Mouse (Mus musculus) retina, adult 2 months (tissue): ENCODE results near the gene Ccna2.

ENCODE experiments used
- DNase-seq: peaks from one replicate; pipeline ENCODE4 v3.0.0-alpha.2; 2012; ENCODE audit warnings: low read depth, low spot score

The Ccna2 gene

DNA sequence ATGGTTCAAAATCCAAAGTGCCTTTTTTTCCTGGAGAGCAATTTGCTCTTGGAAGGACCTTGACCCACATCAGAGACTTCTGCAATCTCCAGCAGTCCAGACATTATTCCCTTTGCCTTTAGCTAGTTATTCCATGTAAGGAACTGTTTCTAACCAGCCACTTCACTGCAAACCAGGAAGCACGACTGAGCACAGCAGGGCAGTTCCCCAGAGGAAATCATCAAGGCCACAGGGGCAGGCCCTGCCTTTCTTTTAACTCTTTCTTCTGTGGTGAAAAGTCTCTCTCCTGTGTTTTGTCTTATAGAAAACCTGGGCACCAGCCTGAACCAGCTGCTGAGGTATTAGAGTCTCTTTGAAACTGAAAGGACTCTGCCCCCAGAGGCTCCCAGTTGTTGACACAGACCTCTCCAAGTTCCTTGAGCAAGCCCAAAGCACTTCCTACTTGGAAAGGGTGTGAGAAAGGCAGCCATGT lies 38.7 kb downstream of the Ccna2 start:
- DNase-seq: no peak

- DNase-seq: no peak
Observed at GRCm38 (mm10) chr3:36532738-36533137, 39.2 kb downstream of the Ccna2 start.

- DNase-seq: no peak
Observed at GRCm38 (mm10) chr3:36531979-36532542, 39.9 kb downstream of the Ccna2 start.

GRCm38 (mm10) chr3:36531242-36531641 lies 40.7 kb downstream of the Ccna2 start:
- no peak for DNase-seq

GRCm38 (mm10) chr3:36530781-36531180 lies 41.2 kb downstream of the Ccna2 start:
- DNase-seq: no peak

DNA sequence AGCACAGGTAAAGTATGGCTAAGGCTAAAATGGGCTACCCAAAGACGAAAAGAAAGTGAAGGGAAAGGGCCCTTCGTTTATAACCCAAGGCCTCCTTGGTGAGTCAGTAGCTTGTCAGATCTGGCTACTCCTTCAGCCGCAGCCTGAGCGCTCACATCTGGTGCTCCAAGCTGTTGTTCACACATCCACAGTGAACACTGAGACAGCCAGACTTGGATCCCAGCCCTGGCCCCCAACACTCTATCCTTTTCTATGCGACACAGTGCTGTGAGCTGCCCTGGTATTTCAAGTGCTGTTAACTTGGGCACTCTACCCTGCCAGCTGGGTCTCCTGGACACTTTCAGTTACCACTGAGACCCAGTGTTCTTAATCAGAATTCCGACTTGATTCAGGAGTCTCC lies 41.6 kb downstream of the Ccna2 start:
- DNase-seq: no peak

GRCm38 (mm10) chr3:36524466-36524865 lies 47.5 kb downstream of the Ccna2 start:
- DNase-seq: no peak

- no peak for DNase-seq
Observed at GRCm38 (mm10) chr3:36522137-36522536, 49.8 kb downstream of the Ccna2 start.

DNA sequence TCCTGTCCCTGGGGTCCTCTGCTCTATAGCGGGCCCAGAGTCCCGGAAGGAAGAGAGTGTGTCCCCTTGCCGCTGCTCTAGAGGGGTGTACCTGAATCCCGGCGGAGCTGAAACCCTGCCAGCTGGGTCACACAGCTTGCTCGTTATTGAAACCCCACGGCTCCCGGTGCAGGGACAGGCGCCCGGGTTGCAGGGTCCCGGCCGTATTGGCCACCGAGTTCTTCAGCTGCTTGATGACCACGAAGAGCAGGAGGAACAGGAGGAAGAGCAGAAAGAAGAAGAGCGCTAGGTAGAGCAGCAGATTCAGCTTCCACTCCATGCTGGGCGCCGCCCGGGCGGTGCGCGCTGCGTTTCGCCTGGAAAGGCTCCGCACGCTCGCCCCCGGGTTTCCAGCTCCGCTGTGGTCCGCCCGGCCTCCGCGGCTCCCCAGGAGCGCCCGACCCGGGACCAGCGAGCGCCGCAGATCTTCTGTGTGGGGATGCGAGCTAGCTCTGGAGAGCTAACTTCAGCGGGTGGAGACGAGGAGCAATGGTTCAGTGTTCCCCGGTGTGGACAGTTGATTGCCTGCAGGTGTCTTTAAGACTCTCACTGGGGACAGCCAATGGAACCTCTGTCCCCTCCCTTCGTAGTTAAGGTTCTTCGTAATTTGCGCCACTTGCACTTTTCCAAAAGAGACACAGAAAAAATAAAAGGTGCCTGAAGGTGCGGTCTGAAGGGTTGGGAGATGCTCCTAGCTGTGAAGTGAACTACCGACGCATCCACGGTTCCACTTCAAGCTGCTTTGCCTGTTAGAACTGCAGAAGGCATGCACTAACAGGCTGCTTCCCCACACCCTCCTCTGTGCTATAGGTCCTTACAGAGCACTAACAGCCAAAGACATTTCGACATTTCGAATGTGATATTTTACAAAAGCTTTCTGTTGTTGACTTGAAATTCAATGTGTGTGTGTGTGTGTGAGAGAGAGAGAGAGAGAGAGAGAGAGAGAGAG lies 50.6 kb downstream of the Ccna2 start, which contains the start of gene Gm11549:
TSS of gene Gm11549 (minus strand) at position 741 of the 988 bp plus-strand sequence.
- DNase-seq: no peak

DNA sequence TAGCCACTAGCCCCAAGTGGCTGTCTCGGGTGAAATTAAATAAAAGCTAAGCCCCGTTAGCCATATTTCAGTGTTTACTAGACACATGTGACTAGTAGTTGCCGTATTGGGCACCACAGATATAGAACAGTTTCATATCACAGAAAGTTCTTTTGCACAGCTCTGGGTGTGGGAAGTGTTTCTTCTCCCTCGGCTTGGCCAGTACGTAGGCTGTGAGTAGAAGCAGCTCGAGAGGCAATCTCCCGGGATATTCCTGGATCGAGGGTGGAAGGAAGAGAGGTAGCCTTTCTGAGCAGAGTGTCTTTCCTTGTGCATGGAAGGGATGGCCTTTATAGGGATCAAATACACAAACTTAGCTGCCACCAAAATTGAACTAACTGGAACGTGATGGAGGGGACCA lies 55.8 kb downstream of the Ccna2 start:
- no peak for DNase-seq
